Mouse (Mus musculus): ENCODE results near the gene Snap47.

DNA sequence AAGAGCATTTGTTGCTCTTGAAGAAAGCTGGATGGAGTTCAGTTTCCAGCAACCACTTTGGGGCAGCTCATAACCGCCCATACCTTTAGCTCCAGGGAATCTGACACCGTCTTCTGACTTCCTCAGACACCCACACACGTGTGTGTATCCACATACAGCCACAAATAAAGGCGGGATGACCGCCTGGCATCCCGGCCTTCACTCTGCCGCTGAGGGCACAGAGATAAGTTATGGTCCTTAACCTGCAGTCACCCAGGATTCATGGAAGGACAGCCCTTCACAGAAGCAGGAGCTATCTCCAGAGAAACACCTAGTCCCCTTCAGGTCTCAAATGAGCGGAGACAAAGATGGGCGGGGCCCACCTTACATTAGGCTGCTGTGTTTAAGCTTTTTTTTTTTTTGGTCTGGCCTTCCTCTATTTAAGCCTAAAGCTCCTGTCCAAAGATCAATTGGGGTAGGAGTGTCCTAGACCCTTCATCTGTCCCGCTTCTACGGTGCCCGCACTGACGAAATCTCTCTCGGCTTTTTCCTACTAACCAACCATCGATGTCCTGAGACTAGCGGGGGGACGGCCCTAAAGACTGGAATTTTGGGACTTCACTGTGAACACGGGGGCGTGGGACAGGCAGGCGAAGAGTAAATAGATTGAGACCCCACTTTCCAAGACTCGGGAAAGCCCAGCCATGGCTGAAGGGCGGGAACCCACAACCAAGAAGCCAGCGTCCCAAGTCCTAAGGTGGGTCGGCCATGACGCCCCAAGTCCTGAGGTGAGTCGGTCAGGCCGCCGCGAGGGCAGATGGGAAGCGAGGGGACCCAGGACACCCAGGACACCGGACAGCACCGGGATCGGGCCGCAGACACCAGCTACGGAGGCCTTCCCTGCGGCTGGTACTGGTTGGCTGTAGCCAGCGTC is 20.7 kb upstream of the Snap47 start:
- TF ChIP-seq POLR2A (IDR thresholded peaks at IDR 0.05; ENCODE audit: extremely low read depth, insufficient read depth, low read length) (no peak), CTCF (IDR thresholded peaks at IDR 0.05; ENCODE audit: extremely low read depth, insufficient read depth, low read length) (no peak)
